Mouse (Mus musculus) adrenal gland, adult 18-20 months (tissue): ENCODE data around the gene Ccdc62. TPM values are rescaled to one million over a fixed set of nuclear protein-coding genes. Genes with fewer than 3 reads are reported as not detected.

Experiments used
- microRNA-seq, 2 experiments: library from miRNA; unstranded; fragments of <30 nt; microRNA quantifications; one replicate each; pipeline ENCODE4 v1.2.0; 2021; ENCODE audit warnings: borderline number of aligned reads in 2 of 2
- total RNA-seq, 2 experiments: library from RNA; stranded (reverse); gene quantifications; 1 replicate in 1 of 2; 2 replicates in 1 of 2; pipeline ENCODE4 v1.2.3; 2021

Ccdc62 gene
- total RNA-seq, 2 experiments from 2014 or later, result 4.3 to 4.5 TPM

Small RNA genes within 50 kb of the gene (microRNA-seq; reads per million reads assigned to microRNA genes)
- 1.9 to 2.4 reads per million in 2 experiments for gene Mir7032

Other genes starting within 250 kb of the Ccdc62 start
- gene Clip1, start 246.1 kb upstream of the Ccdc62 start, total RNA-seq, result 10 to 100 TPM; 66.0 to 74.2 TPM
- gene Zcchc8, start 209.6 kb upstream of the Ccdc62 start, total RNA-seq, result 10 to 100 TPM; 33.1 to 45.2 TPM
- gene Rsrc2, start 181.3 kb upstream of the Ccdc62 start, total RNA-seq, result 10 to 100 TPM; 65.4 to 76.6 TPM
- gene Kntc1, start 181.0 kb upstream of the Ccdc62 start, total RNA-seq, result under 1 TPM; 0.53 to 0.90 TPM
- gene Hcar2, start 65.2 kb upstream of the Ccdc62 start, total RNA-seq, result 1 to 10 TPM; 1.9 to 7.2 TPM
- gene Hcar1, start 50.7 kb upstream of the Ccdc62 start, total RNA-seq, result 10 to 100 TPM in 1 of 2 experiments, 1 to 10 TPM in 1; 5.1 to 18.0 TPM
- 10 to 100 TPM; 54.7 to 74.1 TPM for gene Denr, start 23.5 kb upstream of the Ccdc62 start, total RNA-seq
- 1 to 10 TPM in 1 of 2 experiments, under 1 TPM in 1; 0.74 to 1.5 TPM for gene Gm43518, start 3.3 kb upstream of the Ccdc62 start, total RNA-seq
- gene Hip1r, start 42.9 kb downstream of the Ccdc62 start, total RNA-seq, result 10 to 100 TPM; 20.1 to 28.4 TPM
- gene Vps37b, start 101.6 kb downstream of the Ccdc62 start, total RNA-seq, result 100 to 1,000 TPM in 1 of 2 experiments, 10 to 100 TPM in 1; 97.2 to 127 TPM
- gene Abcb9, start 165.1 kb downstream of the Ccdc62 start, total RNA-seq, result 10 to 100 TPM; 10.6 to 15.2 TPM
- gene Ogfod2, start 181.6 kb downstream of the Ccdc62 start, total RNA-seq, result 10 to 100 TPM; 42.3 to 47.0 TPM
- 10 to 100 TPM; 51.3 to 56.8 TPM for gene Arl6ip4, start 185.4 kb downstream of the Ccdc62 start, total RNA-seq